Mouse (Mus musculus) frontal cortex, adult (tissue): ENCODE measurements around the gene Arid5b.

ENCODE experiments used
- ATAC-seq: cut with Nextera tagmentation; 2 replicates; pipeline ENCODE4 v1.9.2; 2017; ENCODE audit warnings: mild to moderate bottlenecking, moderate library complexity, mixed read lengths; ENCODE audit not compliant: low TSS enrichment

Gene Arid5b

DNA sequence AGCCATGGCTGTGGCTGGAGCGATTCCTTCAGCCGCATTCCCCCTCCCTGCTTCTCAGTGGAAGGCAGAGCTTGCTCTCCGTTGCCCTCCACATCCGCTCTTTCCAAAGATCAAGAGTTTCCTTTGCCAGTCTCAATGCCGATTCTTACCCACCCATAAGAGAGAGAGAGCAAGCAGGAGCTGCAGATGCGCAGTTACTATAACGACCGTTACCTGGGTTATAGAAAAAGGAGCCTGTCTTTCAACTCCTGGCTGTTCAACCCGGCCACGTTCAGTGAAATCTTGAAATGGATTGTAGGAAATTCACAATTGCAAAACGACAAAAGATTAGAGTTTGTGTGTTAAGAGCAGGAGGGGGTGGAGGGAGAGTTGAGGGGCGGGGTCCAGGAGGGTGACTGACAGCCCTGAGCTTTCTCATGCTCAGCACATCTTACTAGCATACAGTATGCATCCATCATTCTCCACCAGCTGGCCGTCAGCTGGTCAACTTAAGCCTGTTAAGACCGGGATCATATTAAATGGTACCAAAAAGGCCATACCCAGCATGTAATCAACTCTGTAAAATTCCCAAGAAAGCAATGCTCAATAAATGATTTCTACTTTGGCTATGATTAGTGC lies 227.1 kb downstream of the Arid5b start:
- no peak for ATAC-seq

GRCm38 (mm10) chr10:68050882-68051281 lies 227.7 kb downstream of the Arid5b start:
- ATAC-seq: no peak

- ATAC-seq: no peak
These were observed 229.8 kb downstream of the Arid5b start for GRCm38 (mm10) chr10:68048641-68049305.

DNA sequence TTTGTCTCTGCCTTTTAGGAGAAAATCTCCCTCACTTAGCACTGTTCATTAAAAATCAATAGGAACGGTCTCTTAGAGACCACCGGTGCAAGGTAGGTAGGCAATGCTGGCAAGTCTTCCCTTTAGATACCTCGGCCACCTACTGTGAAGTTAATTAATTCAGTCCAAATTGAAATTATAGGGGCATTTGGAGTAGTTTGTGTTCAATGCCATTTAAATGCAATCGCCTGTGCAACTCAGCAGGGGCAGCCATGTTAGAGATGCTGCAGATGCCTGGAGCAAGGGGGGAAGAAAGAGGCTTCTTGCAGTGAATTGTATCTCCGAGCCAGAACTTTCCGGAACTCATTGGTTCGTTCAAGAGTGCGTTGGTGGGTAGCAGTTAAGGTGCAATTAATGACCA lies 233.7 kb downstream of the Arid5b start:
- no peak for ATAC-seq

DNA sequence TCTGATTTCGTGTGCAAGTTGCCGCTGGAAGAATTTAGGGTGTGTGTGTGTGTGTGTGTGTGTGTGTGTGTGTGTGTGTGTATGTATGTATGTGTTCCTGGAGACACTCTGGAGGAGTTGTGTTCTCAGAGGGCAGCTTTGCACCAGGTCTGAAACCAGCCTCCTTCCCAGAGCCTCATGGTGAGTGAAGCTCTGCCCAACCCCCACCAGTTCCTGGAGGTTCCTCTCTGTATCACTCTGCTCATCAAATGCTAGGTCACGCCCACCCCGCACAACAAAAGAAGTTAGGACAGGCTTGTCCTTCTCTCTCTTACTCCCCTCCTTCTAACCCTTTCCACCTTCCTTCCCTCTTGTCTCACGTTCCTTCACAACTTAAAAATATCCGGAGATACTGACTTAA lies 234.6 kb downstream of the Arid5b start:
- no peak for ATAC-seq
